20 mouse cellular contexts compared by ENCODE assay signal in the genomic region with DNA sequence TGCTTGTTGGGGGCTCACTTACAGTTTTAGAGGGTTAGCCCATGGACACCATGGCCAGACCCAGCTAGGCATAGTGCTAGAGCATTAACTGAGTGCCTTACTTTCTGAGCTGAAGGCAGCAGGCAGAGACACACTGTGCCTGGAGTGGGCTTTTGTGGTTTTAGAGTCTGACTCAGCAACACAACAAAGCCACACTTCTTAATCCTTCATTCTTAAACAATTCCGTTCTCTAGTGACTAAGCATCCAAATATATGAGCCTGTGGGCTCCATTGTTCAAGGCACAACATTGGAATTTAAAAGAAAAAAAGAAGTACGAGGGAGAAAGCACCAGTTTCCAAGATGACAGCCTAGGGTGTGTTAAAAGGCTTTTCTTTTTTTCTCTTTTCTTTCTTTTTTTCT.
"Had no signal": no experiment of that assay in that cellular context is flagged by ENCODE, and none has a peak within 500 bp of the region (broad histone marks: within the 10 kb centered on the region; RNA-seq: fewer than 3 reads in every experiment).

No protein-coding gene starts in this region.

- H3K4me1 ChIP-seq: limb, embryonic 10.5 days; limb, embryonic 13.5 days; liver, embryonic 12.5 days; liver, embryonic 15.5 days; midbrain, embryonic 10.5 days; midbrain, embryonic 13.5 days; stomach, embryonic 15.5 days had no signal

- H3K27ac ChIP-seq: kidney, postnatal 0 days; layer of hippocampus, adult 2 months; limb, embryonic 10.5 days; limb, embryonic 13.5 days; liver, embryonic 12.5 days; liver, embryonic 15.5 days; midbrain, embryonic 10.5 days; midbrain, embryonic 13.5 days; stomach, embryonic 15.5 days had no signal

- DNase-seq: kidney, postnatal 25 days; layer of hippocampus, adult 9-11 months; liver; lung, adult 2 months; lung, postnatal 14 days; lung, postnatal 4 days; right cerebral cortex, adult 18-20 months; right cerebral cortex, postnatal 25 days; spleen, adult 18-20 months; thymus, postnatal 25 days had no signal

- H3K4me2 ChIP-seq: limb, embryonic 13.5 days; liver, embryonic 12.5 days; liver, embryonic 15.5 days; midbrain, embryonic 13.5 days; stomach, embryonic 15.5 days had no signal

- H3K27me3 ChIP-seq: limb, embryonic 13.5 days; liver, embryonic 12.5 days; liver, embryonic 15.5 days; midbrain, embryonic 13.5 days; stomach, embryonic 15.5 days had no signal

- H3K9me3 ChIP-seq: limb, embryonic 10.5 days; liver, embryonic 12.5 days; liver, embryonic 15.5 days; midbrain, embryonic 10.5 days; midbrain, embryonic 13.5 days; stomach, embryonic 15.5 days had no signal

- H3K4me3 ChIP-seq: layer of hippocampus, adult 2 months; limb, embryonic 10.5 days; limb, embryonic 13.5 days; liver, embryonic 12.5 days; liver, embryonic 15.5 days; midbrain, embryonic 10.5 days; midbrain, embryonic 13.5 days; stomach, embryonic 15.5 days had no signal

- ATAC-seq: liver, embryonic 12.5 days; midbrain, embryonic 13.5 days; midbrain, embryonic 16.5 days had no signal
